Comparison of ENCODE assay signal across 8 mouse cellular contexts in the genomic region with DNA sequence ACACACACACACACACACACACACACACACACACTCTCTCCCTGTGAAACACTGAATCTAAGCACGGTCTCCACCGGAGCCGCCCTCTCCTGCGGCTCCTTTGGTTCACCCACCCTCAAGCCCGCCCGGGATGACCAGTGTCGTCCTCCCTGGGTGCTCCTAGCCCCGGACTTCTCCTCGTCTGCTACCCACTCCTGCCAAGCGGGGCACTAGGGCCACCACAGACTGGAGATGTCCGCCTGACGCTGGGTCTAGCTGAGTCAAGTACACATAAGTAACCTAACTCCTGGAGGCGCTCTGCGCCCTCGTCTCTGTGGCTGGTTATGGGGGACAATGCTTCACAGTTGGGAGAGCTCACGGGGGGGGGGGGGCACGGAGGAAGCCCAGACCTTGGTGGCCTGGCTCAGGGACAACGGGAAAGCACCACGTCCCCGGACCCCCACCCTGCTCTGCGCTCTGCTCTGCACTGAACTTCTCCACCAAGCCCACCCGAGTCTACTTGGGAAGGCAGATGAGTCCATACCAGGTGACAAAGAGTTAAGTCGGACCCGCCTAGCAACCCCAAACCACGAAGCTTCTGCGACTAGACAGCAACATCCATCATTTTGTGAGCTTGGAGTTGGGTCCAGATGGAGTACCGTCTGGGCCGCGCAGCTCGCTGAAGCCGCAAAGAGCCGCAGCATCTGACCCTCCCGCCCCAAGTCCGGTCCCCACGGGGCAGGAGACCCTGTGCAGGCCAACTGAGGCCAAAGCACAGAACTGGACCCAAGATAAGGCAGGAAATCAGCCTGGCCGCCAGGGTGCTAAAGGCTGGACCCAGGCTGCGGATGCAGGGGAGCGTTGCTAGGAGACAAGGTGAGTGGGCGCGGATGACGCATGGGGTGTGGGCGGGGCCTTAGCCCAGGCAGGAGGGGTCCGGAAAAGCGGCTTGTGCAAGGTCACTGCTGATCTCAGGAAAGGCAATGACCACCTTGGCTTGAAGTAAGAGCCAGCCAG. TPM values are rescaled to one million over a fixed set of nuclear protein-coding genes. Genes with fewer than 3 reads are reported as not detected.
DNase-seq lines count a peak whose midpoint lies in the region; ATAC-seq and TF ChIP-seq lines count a peak whose summit lies in the region.

Gene Matk, plus strand, starts transcription at position 512 of the 996 bp plus-strand sequence.

- no peaks in the 10 kb centered on the region for H3K36me3 ChIP-seq in forebrain, embryonic 15.5 days
- H3K36me3 ChIP-seq in limb, embryonic 14.5 days (ENCODE audit: control insufficient read depth, insufficient read depth, low read length), result no peaks in the 10 kb centered on the region

- DNase-seq in adrenal gland, postnatal 10 days, result peak; percentile 73
- DNase-seq in adrenal gland, adult 8-10 months, result no peak
- DNase-seq in adrenal gland, postnatal 25 days, result peak; percentile 57
- peak; percentile 80 for DNase-seq in kidney, postnatal 10 days
- DNase-seq in limb, embryonic 14.5 days (ENCODE audit: low spot score), result no peak
- peak; percentile 32 for DNase-seq in retina, postnatal 7 days (ENCODE audit: low read depth, low spot score)
- no peak for DNase-seq in gastrocnemius, postnatal 25 days

- peak; percentile 55 for ATAC-seq in forebrain, embryonic 15.5 days (replicated peaks)
- ATAC-seq in limb, embryonic 14.5 days (ENCODE audit: low FRiP score, low read depth), result peak; percentile 34; the same call in 1 of the 2 replicates

- H3K27me3 ChIP-seq in forebrain, embryonic 15.5 days, result peaks cover 21% of the 10 kb centered on the region
- H3K27me3 ChIP-seq in limb, embryonic 14.5 days (ENCODE audit: control insufficient read depth, insufficient read depth, low read length), result peaks cover 46% of the 10 kb centered on the region

- H3K4me1 ChIP-seq in forebrain, embryonic 15.5 days, result peaks cover 22% of the 10 kb centered on the region
- H3K4me1 ChIP-seq in limb, embryonic 14.5 days (ENCODE audit: control insufficient read depth, insufficient read depth, low read length), result peaks cover 2% of the 10 kb centered on the region; the same call in 1 of the 2 replicates

- H3K4me2 ChIP-seq in forebrain, embryonic 15.5 days (replicated peaks), result peak within 1 kb of the TSS; percentile 52
- peak within 1 kb of the TSS; percentile 38 for H3K4me2 ChIP-seq in limb, embryonic 14.5 days (replicated peaks; ENCODE audit: low read depth, low read length, severe bottlenecking)

- 9% methylated on average over 43 of the region's 44 CpGs for WGBS in forebrain, embryonic 15.5 days
- 10% methylated on average over 38 of the region's 44 CpGs for whole genome bisulfite sequencing in limb, embryonic 14.5 days

- no peaks in the 10 kb centered on the region for H3K9me3 ChIP-seq in forebrain, embryonic 15.5 days
- H3K9me3 ChIP-seq in limb, embryonic 14.5 days (ENCODE audit: control insufficient read depth, low read length), result no peaks in the 10 kb centered on the region

- TF ChIP-seq POLR2A in limb, embryonic 14.5 days (IDR thresholded peaks at IDR 0.05; ENCODE audit: borderline replicate concordance, extremely low read depth, insufficient read depth, insufficient read length), result no peak

- peak within 1 kb of the TSS; percentile 39 for H3K9ac ChIP-seq in forebrain, embryonic 15.5 days (replicated peaks)
- H3K9ac ChIP-seq in limb, embryonic 14.5 days (ENCODE audit: low read depth, low read length, severe bottlenecking), result no peak within 1 kb of the TSS

- peak within 1 kb of the TSS; percentile 20; the same call in 1 of the 2 replicates for H3K27ac ChIP-seq in forebrain, embryonic 15.5 days (replicated peaks)
- no peak within 1 kb of the TSS for H3K27ac ChIP-seq in limb, embryonic 14.5 days (replicated peaks; ENCODE audit: low read depth, low read length)

- H3K4me3 ChIP-seq in forebrain, embryonic 15.5 days, result peak within 1 kb of the TSS; percentile 34
- H3K4me3 ChIP-seq in limb, embryonic 14.5 days (replicated peaks; ENCODE audit: low read length), result peak within 1 kb of the TSS; percentile 4

RNA-seq across cellular contexts. Expression of gene Matk, which starts in this region (rescaled TPM):
- total RNA-seq in adrenal gland, postnatal 10 days (2021), result 1 to 10 TPM; 1.8 to 2.1 TPM
- total RNA-seq in adrenal gland, adult 8-10 months (2022), result 1 to 10 TPM in 3 of 4 experiments, under 1 TPM in 1; 0.67 to 2.1 (median 1.5) TPM
- total RNA-seq in adrenal gland, postnatal 25 days (2021), result 0.82 and 1.4 TPM in 2 replicates
- 22.4 TPM in 2 replicates for polyA plus RNA-seq in forebrain, embryonic 15.5 days (2015; fragmentation: Nextera tagmentation; extraction: Ambion mirVana)
- polyA plus RNA-seq in limb, embryonic 14.5 days (2012; rRNA removed), result 9.9 and 10.6 TPM in 2 replicates
- 5.9 and 6.8 TPM in 2 replicates for polyA plus RNA-seq in limb, embryonic 14.5 days (2014; fragmentation: Nextera tagmentation; extraction: Ambion mirVana)
- total RNA-seq in gastrocnemius, postnatal 25 days (2021), result under 1 TPM; 0.13 to 0.23 TPM

Comparison
In these comparisons a context has a peak if more than half of its experiments do, and no peak if none do; other contexts are left out.
1. DNase-seq: peak in adrenal gland, postnatal 10 days (single experiment), adrenal gland, postnatal 25 days (single experiment), kidney, postnatal 10 days (single experiment) and retina, postnatal 7 days (single experiment); none in adrenal gland, adult 8-10 months (single experiment), limb, embryonic 14.5 days (single experiment) and gastrocnemius, postnatal 25 days (single experiment).